Mouse (Mus musculus) liver, embryonic 12.5 days (tissue): ENCODE results near the gene Mtif3. TPM values are rescaled to one million over a fixed set of nuclear protein-coding genes. Genes with fewer than 3 reads are reported as not detected.
A peak's percentile ranks its signal among the peaks of the same experiment; 100 is the strongest.
"Not testable (repeated sequence)": the region's sequence is repeated elsewhere in the genome, so short reads cannot be mapped to it uniquely, and the experiment has no call there.

Source experiments
- ATAC-seq: fragments of 200-750 bp; cut with Nextera tagmentation; 2 replicates; pipeline ENCODE4 v1.8.0; 2017; ENCODE audit warnings: moderate number of reproducible peaks, mild to moderate bottlenecking, moderate library complexity
- H3K27ac ChIP-seq: fragments of 300-500 bp; sonication (generic); 2 replicates; pipeline ENCODE4 v1.5.1; 2016; ENCODE audit warnings: mild to moderate bottlenecking
- H3K27me3 ChIP-seq: fragments of 300-500 bp; sonication (generic); replicated peaks from 2 replicates; pipeline ENCODE4 v1.6.1; 2016; ENCODE audit warnings: mild to moderate bottlenecking, moderate library complexity
- H3K36me3 ChIP-seq: fragments of 300-500 bp; sonication (generic); 2 replicates; pipeline ENCODE4 v1.6.1; 2016; ENCODE audit warnings: mild to moderate bottlenecking, moderate library complexity
- H3K4me1 ChIP-seq: fragments of 300-500 bp; sonication (generic); 2 replicates; pipeline ENCODE4 v1.6.1; 2016
- H3K4me2 ChIP-seq: fragments of 300-500 bp; sonication (generic); 2 replicates; pipeline ENCODE4 v1.6.1; 2016; ENCODE audit warnings: mild to moderate bottlenecking, moderate library complexity
- H3K4me3 ChIP-seq: fragments of 300-500 bp; sonication (generic); 2 replicates; pipeline ENCODE4 v1.5.1; 2016; ENCODE audit warnings: mild to moderate bottlenecking, moderate library complexity
- H3K9ac ChIP-seq: fragments of 300-500 bp; sonication (generic); 2 replicates; pipeline ENCODE4 v1.6.1; 2016; ENCODE audit warnings: mild to moderate bottlenecking, moderate library complexity
- H3K9me3 ChIP-seq: fragments of 300-500 bp; sonication (generic); replicated peaks from 2 replicates; pipeline ENCODE4 v1.6.1; 2016; ENCODE audit warnings: mild to moderate bottlenecking, moderate library complexity
- WGBS: fragments of 180-500 bp; shearing (Covaris S2); methylation state at CpG from one replicate; pipeline ENCODE4 v1.1.7; 2016; ENCODE audit not compliant: insufficient replicate concordance; 5-methylcytosine and 5-hydroxymethylcytosine counted together
- polyA plus RNA-seq: library from polyadenylated mRNA; unstranded; fragments of >200 nt; fragmentation: Nextera tagmentation; extraction: Ambion mirVana; gene quantifications from 2 replicates; pipeline ENCODE4 v1.2.1, GENCODE M21; 2016

Mtif3 gene
- polyA plus RNA-seq, 1 experiment from 2014 or later: 14.9 TPM

- peak overlapping the region; percentile 94 for H3K4me2 ChIP-seq
- peak overlapping the region; percentile 91 for H3K9ac ChIP-seq
- H3K4me3 ChIP-seq: peak overlapping the region; percentile 92
- peaks cover 4% of the 10 kb centered on the region; the same call in 1 of the 2 replicates for H3K9me3 ChIP-seq
- peak; percentile 13; the same call in 1 of the 2 replicates for ATAC-seq
- WGBS: 10% methylated on average over 10 of the region's 10 CpGs
- H3K27ac ChIP-seq: peak overlapping the region; percentile 84
- peaks cover 30% of the 10 kb centered on the region for H3K36me3 ChIP-seq
- H3K27me3 ChIP-seq: no peaks in the 10 kb centered on the region
- H3K4me1 ChIP-seq: peaks cover 29% of the 10 kb centered on the region
Measured at GRCm38 (mm10) chr5:146948041-146948507, 15.5 kb downstream of the Mtif3 start.

DNA sequence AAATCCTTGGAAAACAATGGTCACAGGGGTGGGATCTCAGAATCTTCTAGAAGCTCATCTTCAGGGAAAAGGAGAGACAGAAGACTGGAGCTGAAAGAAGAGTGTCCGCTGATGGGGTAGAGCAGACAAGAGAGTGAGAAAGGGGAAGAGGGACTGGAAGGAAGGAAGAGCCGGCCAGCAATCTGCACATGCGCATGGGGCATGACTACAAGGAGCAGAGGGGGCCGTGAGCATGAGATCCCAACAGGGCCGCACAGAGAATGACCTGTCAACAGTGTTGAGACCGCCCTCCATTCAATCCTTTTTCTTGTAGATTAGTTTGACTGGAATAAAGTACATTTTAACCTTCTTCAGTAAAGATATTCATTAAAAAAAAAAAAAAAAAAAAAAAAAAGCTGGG is 16.1 kb downstream of the Mtif3 start:
- Histone ChIP-seq H3K9ac (no peak overlapping the region), H3K4me3 (no peak overlapping the region), H3K36me3 (peaks cover 24% of the 10 kb centered on the region), H3K27me3 (no peaks in the 10 kb centered on the region), H3K4me1 (peaks cover 29% of the 10 kb centered on the region), H3K4me2 (peak overlapping the region; percentile 94), H3K9me3 (peaks cover 4% of the 10 kb centered on the region; the same call in 1 of the 2 replicates), H3K27ac (no peak overlapping the region)
- no peak for ATAC-seq
- WGBS: 35% methylated on average over 6 of the region's 6 CpGs

DNA sequence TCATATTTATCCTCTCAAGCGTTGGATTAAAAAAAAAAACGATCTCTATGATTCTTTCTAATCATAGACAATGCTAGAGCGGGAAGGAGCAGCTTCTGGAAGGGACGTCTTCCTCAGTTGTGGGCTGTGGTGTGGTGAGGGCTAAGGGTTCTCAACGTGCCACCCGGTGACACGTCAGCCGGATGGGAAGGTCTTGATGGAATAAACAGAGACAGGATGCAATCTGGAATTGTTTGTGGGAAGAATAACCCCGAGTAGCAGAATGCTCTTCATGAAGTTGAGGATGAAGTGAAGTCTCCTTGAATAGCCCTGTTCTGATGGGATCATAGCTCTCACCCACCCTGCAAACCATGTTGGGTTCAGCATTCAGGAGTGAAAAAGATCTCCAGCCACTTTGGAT is 16.9 kb downstream of the Mtif3 start:
- H3K27me3 ChIP-seq: no peaks in the 10 kb centered on the region
- H3K9ac ChIP-seq: no peak overlapping the region
- WGBS: 75% methylated on average over 9 of the region's 9 CpGs
- peaks cover 29% of the 10 kb centered on the region for H3K4me1 ChIP-seq
- H3K36me3 ChIP-seq: peaks cover 16% of the 10 kb centered on the region
- no peak overlapping the region for H3K27ac ChIP-seq
- no peak overlapping the region for H3K4me2 ChIP-seq
- peaks cover 4% of the 10 kb centered on the region; the same call in 1 of the 2 replicates for H3K9me3 ChIP-seq
- H3K4me3 ChIP-seq: no peak overlapping the region
- ATAC-seq: no peak

DNA sequence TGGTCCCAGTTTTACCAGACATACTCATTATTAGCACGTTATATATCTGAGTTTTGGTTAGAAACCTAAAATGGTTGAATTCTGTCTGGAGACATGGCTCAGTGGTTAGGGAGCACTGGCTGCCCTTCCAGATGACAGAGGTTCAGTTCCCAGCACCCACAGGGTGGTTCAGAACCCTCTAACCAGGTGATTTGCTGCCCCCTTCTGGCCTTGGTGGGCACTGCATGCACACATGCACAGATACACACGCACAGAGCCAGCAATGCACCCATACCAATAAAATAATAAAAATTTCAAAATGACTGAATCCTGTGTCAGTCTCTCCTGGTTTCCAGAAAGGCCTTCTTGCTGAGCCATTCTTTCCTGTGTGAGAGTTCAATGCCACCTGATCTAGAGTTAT is 19.0 kb downstream of the Mtif3 start:
- peaks cover 4% of the 10 kb centered on the region; the same call in 1 of the 2 replicates for H3K9me3 ChIP-seq
- no peak overlapping the region for H3K27ac ChIP-seq
- WGBS: 88% methylated on average over 2 of the region's 2 CpGs
- no peak overlapping the region for H3K9ac ChIP-seq
- H3K36me3 ChIP-seq: no peaks in the 10 kb centered on the region
- peaks cover 18% of the 10 kb centered on the region for H3K4me1 ChIP-seq
- ATAC-seq: no peak
- H3K4me2 ChIP-seq: no peak overlapping the region
- H3K27me3 ChIP-seq: no peaks in the 10 kb centered on the region
- no peak overlapping the region for H3K4me3 ChIP-seq

- 72% methylated on average over 15 of the region's 15 CpGs for WGBS
- Histone ChIP-seq H3K36me3 (no peaks in the 10 kb centered on the region), H3K4me2 (no peak overlapping the region), H3K4me3 (no peak overlapping the region), H3K9me3 (peaks cover 8% of the 10 kb centered on the region; the same call in 1 of the 2 replicates), H3K27ac (no peak overlapping the region), H3K9ac (no peak overlapping the region), H3K4me1 (peaks cover 6% of the 10 kb centered on the region; the same call in 1 of the 2 replicates), H3K27me3 (no peaks in the 10 kb centered on the region)
- ATAC-seq: no peak
Measured at GRCm38 (mm10) chr5:146942965-146943364, 20.6 kb downstream of the Mtif3 start.

DNA sequence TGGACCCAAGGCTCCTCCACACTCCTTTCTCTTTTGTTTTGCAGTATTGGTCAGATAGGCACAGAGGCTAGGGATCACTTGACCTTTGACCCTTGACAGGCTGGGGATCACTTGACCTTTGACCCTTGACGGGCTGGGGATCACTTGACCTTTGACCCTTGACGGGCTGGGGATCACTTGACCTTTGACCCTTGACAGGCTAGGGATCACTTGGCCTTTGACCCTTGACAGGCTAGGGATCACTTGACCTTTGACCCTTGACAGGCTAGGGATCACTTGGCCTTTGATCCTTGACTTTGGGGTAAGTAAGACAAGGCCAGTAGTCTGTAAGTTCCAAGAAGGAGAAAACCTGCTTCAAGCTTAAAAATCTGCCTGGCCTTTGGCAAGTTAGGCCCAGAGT is 21.7 kb downstream of the Mtif3 start:
- WGBS: 47% methylated on average over 2 of the region's 2 CpGs
- not testable (repeated sequence) for ATAC-seq

DNA sequence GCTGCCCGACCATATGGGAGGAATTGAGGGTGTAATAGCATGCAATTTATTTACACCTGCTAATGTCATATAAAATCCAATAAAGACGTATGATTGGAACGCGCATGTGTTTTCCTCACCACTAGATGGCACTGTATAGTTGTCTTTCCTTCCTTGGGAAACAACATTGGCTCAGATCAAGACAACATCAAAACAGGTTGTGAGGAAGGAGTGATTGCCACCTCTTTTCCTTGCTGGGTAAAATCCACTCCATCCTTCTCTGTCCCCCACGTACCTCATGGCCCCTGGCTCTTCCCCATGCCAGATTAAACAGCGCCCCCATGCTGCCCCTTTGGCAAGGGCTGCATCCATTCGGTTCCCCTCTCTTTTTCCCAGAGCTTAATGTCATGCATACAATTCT is 23.4 kb downstream of the Mtif3 start:
- Histone ChIP-seq H3K4me2 (no peak overlapping the region), H3K9ac (no peak overlapping the region), H3K4me1 (no peaks in the 10 kb centered on the region), H3K27ac (no peak overlapping the region), H3K27me3 (no peaks in the 10 kb centered on the region), H3K9me3 (peaks cover 8% of the 10 kb centered on the region; the same call in 1 of the 2 replicates), H3K36me3 (no peaks in the 10 kb centered on the region), H3K4me3 (no peak overlapping the region)
- 20% methylated on average over 7 of the region's 7 CpGs for WGBS
- ATAC-seq: no peak

More for the DNA sequence above, 21.7 kb downstream of the Mtif3 start:
- not testable (repeated sequence) for H3K27me3 ChIP-seq, H3K27ac ChIP-seq, H3K36me3 ChIP-seq, H3K4me3 ChIP-seq, H3K9ac ChIP-seq, H3K4me1 ChIP-seq, H3K9me3 ChIP-seq, H3K4me2 ChIP-seq

DNA sequence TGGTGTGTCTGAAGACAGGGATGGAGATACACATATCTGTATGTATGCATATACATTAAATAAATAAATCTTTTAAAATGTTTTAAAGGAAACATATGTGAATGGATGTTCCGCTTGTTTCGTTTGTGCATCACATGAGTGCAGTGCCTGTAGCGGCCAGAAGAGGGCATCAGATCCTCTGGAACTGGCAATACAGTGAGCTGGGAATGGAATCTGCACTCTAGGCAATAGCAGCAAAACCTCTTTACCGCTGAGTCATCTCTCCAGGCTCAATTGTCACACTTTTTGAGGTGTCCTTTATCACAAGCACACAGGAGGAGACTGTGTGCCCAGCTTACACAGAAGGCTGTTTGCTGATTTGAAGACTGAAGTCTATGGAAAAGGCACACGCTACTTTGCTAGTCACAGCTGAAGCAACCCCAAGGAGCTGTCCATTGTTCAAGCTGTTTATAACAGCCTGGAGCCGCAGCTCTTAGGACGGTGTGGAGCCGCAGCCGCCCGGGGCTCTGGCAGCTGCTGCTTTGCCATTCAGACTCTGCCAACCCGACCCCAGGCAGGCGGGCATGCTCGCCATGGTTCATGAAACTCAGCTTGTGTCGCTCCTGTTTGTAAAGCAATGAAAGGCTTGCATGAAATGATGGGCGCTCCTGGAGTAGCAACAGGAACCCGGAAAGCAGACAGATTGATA is 24.3 kb downstream of the Mtif3 start:
- H3K4me1 ChIP-seq: no peaks in the 10 kb centered on the region
- no peak overlapping the region for H3K4me2 ChIP-seq
- H3K27me3 ChIP-seq: no peaks in the 10 kb centered on the region
- peak; percentile 32; the same call in 1 of the 2 replicates for ATAC-seq
- H3K9ac ChIP-seq: no peak overlapping the region
- H3K36me3 ChIP-seq: no peaks in the 10 kb centered on the region
- 73% methylated on average over 16 of the region's 16 CpGs for whole genome bisulfite sequencing
- no peak overlapping the region for H3K27ac ChIP-seq
- H3K4me3 ChIP-seq: no peak overlapping the region
- 0 out of 2 replicates have a peak, but pooled peaks cover 4% of the 10 kb centered on the region for H3K9me3 ChIP-seq

DNA sequence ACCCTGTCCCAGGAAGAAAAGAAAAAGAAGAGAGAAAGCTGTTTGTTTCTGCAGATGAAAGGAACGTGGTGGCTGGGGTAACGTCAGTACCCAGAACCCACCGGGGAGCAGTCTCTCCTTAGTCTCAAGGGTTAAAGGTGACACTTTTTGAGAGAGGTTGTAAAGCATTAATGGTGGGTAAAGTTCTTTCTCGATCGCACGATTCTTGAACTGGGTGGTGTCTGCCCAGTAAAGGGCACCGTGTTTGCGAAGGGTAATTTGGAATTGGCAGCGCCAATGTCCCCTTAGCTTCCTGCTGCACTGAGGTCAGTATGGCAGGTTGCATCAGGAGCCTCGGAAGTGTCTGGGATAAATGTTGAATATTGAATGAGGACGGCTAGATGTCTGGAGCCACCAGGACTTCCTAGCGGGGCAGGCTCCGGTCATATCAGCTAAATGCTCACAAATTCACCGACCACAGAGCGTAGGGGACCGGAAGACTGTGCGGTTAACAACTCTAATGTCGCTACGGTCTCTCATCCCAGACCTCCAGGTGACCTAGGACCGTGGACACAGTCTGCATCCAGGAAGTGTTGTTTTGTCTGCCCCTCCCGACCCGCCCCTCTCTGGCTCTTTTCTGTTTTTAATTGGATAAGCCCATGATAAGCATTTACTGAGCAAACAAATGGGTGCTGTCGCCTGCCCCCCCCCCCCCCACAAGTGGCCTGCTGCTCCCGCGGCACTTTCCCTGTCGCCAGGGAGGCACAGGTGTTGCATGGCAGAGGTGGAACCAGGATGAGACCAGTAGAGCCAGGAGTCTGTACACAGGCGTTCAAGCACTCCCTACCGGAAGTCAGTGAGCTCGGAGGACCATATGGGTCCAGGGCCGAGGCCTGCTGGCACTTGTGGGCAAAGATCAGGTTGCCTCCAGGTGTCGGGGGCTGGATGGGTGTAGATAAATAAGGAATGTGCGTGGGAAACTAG is 25.8 kb downstream of the Mtif3 start:
- no peak overlapping the region for H3K4me2 ChIP-seq
- 0 out of 2 replicates have a peak, but pooled peaks cover 4% of the 10 kb centered on the region for H3K9me3 ChIP-seq
- H3K27ac ChIP-seq: no peak overlapping the region
- no peaks in the 10 kb centered on the region for H3K4me1 ChIP-seq
- 74% methylated on average over 32 of the region's 32 CpGs for WGBS
- no peak for ATAC-seq
- H3K27me3 ChIP-seq: no peaks in the 10 kb centered on the region
- H3K9ac ChIP-seq: no peak overlapping the region
- H3K4me3 ChIP-seq: no peak overlapping the region
- no peaks in the 10 kb centered on the region for H3K36me3 ChIP-seq

DNA sequence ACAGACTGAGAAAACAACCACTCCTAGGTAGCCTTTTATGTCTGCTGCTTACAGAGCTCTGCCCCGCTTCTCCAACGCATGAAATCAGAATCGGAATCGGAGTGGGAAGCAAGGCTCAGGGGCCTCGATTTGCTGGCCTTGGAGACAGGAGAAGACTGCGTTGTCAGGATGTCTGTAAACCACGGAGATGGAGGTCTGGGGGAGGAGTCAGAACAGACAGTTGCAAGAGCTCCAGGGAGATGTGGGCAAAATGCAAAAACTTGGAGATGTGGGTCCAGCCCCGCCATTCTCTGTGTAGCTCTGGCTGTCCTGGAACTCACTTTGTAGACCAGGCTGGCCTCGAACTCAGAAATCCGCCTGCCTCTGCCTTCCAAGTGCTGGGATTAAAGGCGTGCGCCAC is 30.1 kb downstream of the Mtif3 start:
- no peak for ATAC-seq
- no peaks in the 10 kb centered on the region for H3K9me3 ChIP-seq
- 65% methylated on average over 12 of the region's 12 CpGs for WGBS
- H3K27me3 ChIP-seq: no peaks in the 10 kb centered on the region; the same call in 1 of the 2 replicates
- H3K4me1 ChIP-seq: no peaks in the 10 kb centered on the region
- no peak overlapping the region for H3K4me3 ChIP-seq
- no peak overlapping the region for H3K27ac ChIP-seq
- H3K4me2 ChIP-seq: no peak overlapping the region
- H3K9ac ChIP-seq: no peak overlapping the region
- no peaks in the 10 kb centered on the region for H3K36me3 ChIP-seq

- Histone ChIP-seq H3K27me3 (no peaks in the 10 kb centered on the region; the same call in 1 of the 2 replicates), H3K9ac (no peak overlapping the region), H3K9me3 (no peaks in the 10 kb centered on the region), H3K4me1 (no peaks in the 10 kb centered on the region), H3K36me3 (no peaks in the 10 kb centered on the region), H3K4me2 (no peak overlapping the region), H3K27ac (no peak overlapping the region), H3K4me3 (no peak overlapping the region)
- WGBS: 64% methylated on average over 16 of the region's 16 CpGs
- ATAC-seq: no peak
Measured at GRCm38 (mm10) chr5:146931904-146932553, 31.6 kb downstream of the Mtif3 start.
